Mouse (Mus musculus) cerebellum, adult 2 months (tissue): ENCODE data around the gene Angptl4.

Experiments used
- CTCF ChIP-seq: fragments of 200-500 bp; IDR thresholded peaks from 2 replicates; pipeline ENCODE4 v1.5.1; 2011; ENCODE audit warnings: low read depth, mild to moderate bottlenecking, control low read depth, low read length, moderate library complexity, borderline replicate concordance; ENCODE audit not compliant: insufficient read depth
- POLR2A ChIP-seq: fragments of 200-500 bp; IDR thresholded peaks from 2 replicates; pipeline ENCODE4 v1.6.1; 2011; ENCODE audit warnings: low read length, control low read depth, borderline replicate concordance; ENCODE audit not compliant: insufficient read depth

DNA sequence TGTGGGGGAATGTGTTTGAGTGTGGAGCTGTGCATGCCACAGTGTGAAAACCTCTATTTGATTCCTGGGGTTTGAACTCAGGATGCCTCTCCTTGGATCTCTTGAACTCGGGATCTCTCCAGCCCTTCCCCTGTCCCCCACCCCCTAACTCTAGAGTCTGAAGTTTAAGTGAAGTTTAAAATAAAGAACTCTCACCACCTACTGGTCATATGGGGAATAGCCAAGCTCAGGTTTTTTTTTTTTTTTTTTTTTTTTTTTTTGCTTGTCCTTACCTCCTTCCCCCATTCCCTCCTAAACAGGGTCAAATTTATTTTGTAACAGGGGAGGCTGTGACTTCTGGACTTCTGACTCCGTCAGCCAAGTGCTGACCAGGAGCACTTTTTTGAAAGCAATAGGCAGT, 20.6 kb upstream of the Angptl4 start:
- TF ChIP-seq CTCF (peak; percentile 35; the same call in 1 of the 2 replicates), POLR2A (no peak)
